Mouse (Mus musculus) inflammation-experienced regulatory T-cells, adult 6 months (primary cell): ENCODE data around the gene Rassf8. TPM values are rescaled to one million over a fixed set of nuclear protein-coding genes. Genes with fewer than 3 reads are reported as not detected.
A peak's percentile ranks its signal among the peaks of the same experiment; 100 is the strongest.

Source experiments
- ATAC-seq: one replicate; pipeline ENCODE4 v1.8.0; 2017
- polyA plus RNA-seq, 3 experiments: library from polyadenylated mRNA; unstranded; fragments of 100-300 nt; shearing (Covaris generic); gene quantifications; one replicate each; pipeline ENCODE4 v1.2.1; 2017

The Rassf8 gene
- polyA plus RNA-seq, 3 experiments from 2014 or later, result 0.40 TPM; not detected in 2

- no peak for ATAC-seq
Observed at GRCm38 (mm10) chr6:145779383-145779782, 32.8 kb downstream of the Rassf8 start.

GRCm38 (mm10) chr6:145780180-145780802 lies 33.7 kb downstream of the Rassf8 start:
- no peak for ATAC-seq

GRCm38 (mm10) chr6:145781256-145781655 lies 34.7 kb downstream of the Rassf8 start:
- no peak for ATAC-seq

GRCm38 (mm10) chr6:145781966-145782365 lies 35.4 kb downstream of the Rassf8 start:
- peak; percentile 52 for ATAC-seq

GRCm38 (mm10) chr6:145787311-145787710 lies 40.8 kb downstream of the Rassf8 start:
- ATAC-seq, result no peak

GRCm38 (mm10) chr6:145789738-145790137 lies 43.2 kb downstream of the Rassf8 start:
- no peak for ATAC-seq

GRCm38 (mm10) chr6:145792373-145792772 lies 45.8 kb downstream of the Rassf8 start:
- ATAC-seq, result no peak

- peak; percentile 64 for ATAC-seq
Observed at GRCm38 (mm10) chr6:145793109-145793593, 46.6 kb downstream of the Rassf8 start.

- ATAC-seq, result no peak
Observed at GRCm38 (mm10) chr6:145794671-145795070, 48.1 kb downstream of the Rassf8 start.

GRCm38 (mm10) chr6:145796191-145797023 lies 49.9 kb downstream of the Rassf8 start:
- no peak for ATAC-seq

GRCm38 (mm10) chr6:145797692-145798091 lies 51.1 kb downstream of the Rassf8 start:
- no peak for ATAC-seq

GRCm38 (mm10) chr6:145801796-145802488 lies 55.4 kb downstream of the Rassf8 start:
- no peak for ATAC-seq

- ATAC-seq, result no peak
Observed at GRCm38 (mm10) chr6:145802881-145803280, 56.3 kb downstream of the Rassf8 start.

- ATAC-seq, result no peak
Observed at GRCm38 (mm10) chr6:145804276-145804675, 57.7 kb downstream of the Rassf8 start.

- ATAC-seq, result no peak
Observed at GRCm38 (mm10) chr6:145806784-145807183, 60.2 kb downstream of the Rassf8 start.

GRCm38 (mm10) chr6:145807929-145808328 lies 61.4 kb downstream of the Rassf8 start:
- no peak for ATAC-seq

- no peak for ATAC-seq
Observed at GRCm38 (mm10) chr6:145809566-145809965, 63.0 kb downstream of the Rassf8 start.

- no peak for ATAC-seq
Observed at GRCm38 (mm10) chr6:145810015-145810414, 63.5 kb downstream of the Rassf8 start.

GRCm38 (mm10) chr6:145811174-145811573 lies 64.6 kb downstream of the Rassf8 start:
- ATAC-seq, result no peak

- ATAC-seq, result no peak
Observed at GRCm38 (mm10) chr6:145815200-145815599, 68.7 kb downstream of the Rassf8 start.

- ATAC-seq, result no peak
Observed at GRCm38 (mm10) chr6:145819151-145819550, 72.6 kb downstream of the Rassf8 start.

- no peak for ATAC-seq
Observed at GRCm38 (mm10) chr6:145822218-145822617, 75.7 kb downstream of the Rassf8 start.

GRCm38 (mm10) chr6:145823103-145823502 lies 76.6 kb downstream of the Rassf8 start:
- no peak for ATAC-seq
